In genomic region chr3:51036700-51037306, GRCm38 (mm10) we compare ENCODE assay signal across 21 mouse cellular contexts.
DNase-seq lines count a peak whose midpoint lies in the region; ATAC-seq and TF ChIP-seq lines count a peak whose summit lies in the region.
"Had no signal": no experiment of that assay in that cellular context is flagged by ENCODE, and none has a peak within 500 bp of the region (broad histone marks: within the 10 kb centered on the region; RNA-seq: fewer than 3 reads in every experiment).

No protein-coding gene starts in this region.

- no peaks in the 10 kb centered on the region for H3K36me3 ChIP-seq in hindbrain, embryonic 11.5 days (ENCODE audit: control insufficient read depth, insufficient read depth, low read length)
- no peaks in the 10 kb centered on the region for H3K36me3 ChIP-seq in hindbrain, embryonic 10.5 days
- H3K36me3 ChIP-seq in lung, embryonic 15.5 days: no peaks in the 10 kb centered on the region
- no peaks in the 10 kb centered on the region for H3K36me3 ChIP-seq in lung, postnatal 0 days (ENCODE audit: insufficient read depth, low read length)
- H3K36me3 ChIP-seq in hindbrain, embryonic 15.5 days: no peaks in the 10 kb centered on the region
- no peaks in the 10 kb centered on the region for H3K36me3 ChIP-seq in neural tube, embryonic 15.5 days
- H3K36me3 ChIP-seq: embryonic facial prominence, embryonic 15.5 days; forebrain, embryonic 10.5 days; heart, embryonic 13.5 days had no signal

- no peak overlapping the region for H3K9ac ChIP-seq in hindbrain, embryonic 11.5 days (ENCODE audit: low read depth, low read length)
- no peak overlapping the region for H3K9ac ChIP-seq in lung, embryonic 15.5 days
- H3K9ac ChIP-seq in lung, postnatal 0 days (replicated peaks; ENCODE audit: low read depth): no peak overlapping the region
- H3K9ac ChIP-seq in hindbrain, embryonic 15.5 days: no peak overlapping the region
- no peak overlapping the region for H3K9ac ChIP-seq in neural tube, embryonic 15.5 days (replicated peaks)
- H3K9ac ChIP-seq: embryonic facial prominence, embryonic 15.5 days; heart, embryonic 13.5 days had no signal

- DNase-seq in hindbrain, embryonic 11.5 days (ENCODE audit: low spot score): no peak
- DNase-seq in hindbrain, embryonic 10.5 days (ENCODE audit: low spot score): no peak
- no peak for DNase-seq in lung, postnatal 0 days (ENCODE audit: low spot score)
- no peak for DNase-seq in spleen, postnatal 14 days (ENCODE audit: low spot score in 2 of 2)
- no peak for DNase-seq in cerebellum, adult 11 months
- DNase-seq: adrenal gland, postnatal 36 days; cerebellum, adult 8-10 months; cerebellum, postnatal 14 days; embryo, embryonic 11 days; gastrocnemius, adult 2 months; gastrocnemius, postnatal 25 days; heart, postnatal 36 days had no signal

- no peak for TF ChIP-seq EP300 in lung, postnatal 0 days (IDR thresholded peaks at IDR 0.05)

- ATAC-seq in hindbrain, embryonic 11.5 days (ENCODE audit: low FRiP score): peak; percentile 38; the same call in 1 of the 2 replicates
- ATAC-seq in lung, embryonic 15.5 days (ENCODE audit: borderline replicate concordance, extremely low read depth, low FRiP score, low TSS enrichment): peak; percentile 68; the same call in 1 of the 2 replicates
- no peak for ATAC-seq in lung, postnatal 0 days
- peak; percentile 72 for ATAC-seq in hindbrain, embryonic 15.5 days (ENCODE audit: low FRiP score, low read depth)
- peak; percentile 41; the same call in 1 of the 2 replicates for ATAC-seq in neural tube, embryonic 15.5 days (ENCODE audit: low FRiP score)
- ATAC-seq: activated CD4-positive, CD25-positive, alpha-beta regulatory T cell, adult 4 months; forebrain, embryonic 14.5 days had no signal

- no peaks in the 10 kb centered on the region for H3K4me1 ChIP-seq in hindbrain, embryonic 11.5 days (replicated peaks; ENCODE audit: control insufficient read depth, insufficient read depth, low read length)
- H3K4me1 ChIP-seq in hindbrain, embryonic 10.5 days (replicated peaks): peaks cover 5% of the 10 kb centered on the region; the same call in 1 of the 2 replicates
- H3K4me1 ChIP-seq in lung, embryonic 15.5 days: peaks cover 9% of the 10 kb centered on the region
- no peaks in the 10 kb centered on the region for H3K4me1 ChIP-seq in lung, postnatal 0 days (ENCODE audit: insufficient read depth, low read depth, low read length)
- 0 out of 2 replicates have a peak, but pooled peaks cover 8% of the 10 kb centered on the region for H3K4me1 ChIP-seq in hindbrain, embryonic 15.5 days (replicated peaks)
- peaks cover 3% of the 10 kb centered on the region; the same call in 1 of the 2 replicates for H3K4me1 ChIP-seq in neural tube, embryonic 15.5 days
- H3K4me1 ChIP-seq: embryonic facial prominence, embryonic 15.5 days had no signal

- no peak overlapping the region for H3K4me3 ChIP-seq in hindbrain, embryonic 11.5 days (ENCODE audit: low read depth, low read length)
- H3K4me3 ChIP-seq in hindbrain, embryonic 10.5 days: no peak overlapping the region
- no peak overlapping the region for H3K4me3 ChIP-seq in lung, embryonic 15.5 days
- H3K4me3 ChIP-seq in lung, postnatal 0 days (ENCODE audit: low read depth, low read length): no peak overlapping the region
- no peak overlapping the region for H3K4me3 ChIP-seq in hindbrain, embryonic 15.5 days
- no peak overlapping the region for H3K4me3 ChIP-seq in neural tube, embryonic 15.5 days (replicated peaks)
- H3K4me3 ChIP-seq: embryonic facial prominence, embryonic 15.5 days; erythroblast, embryonic 14.5 days; forebrain, embryonic 10.5 days; gastrocnemius, adult 2 months; heart, embryonic 13.5 days had no signal

- TF ChIP-seq CTCF in lung, postnatal 0 days (IDR thresholded peaks at IDR 0.05): no peak

- no peak overlapping the region for H3K4me2 ChIP-seq in hindbrain, embryonic 11.5 days (replicated peaks; ENCODE audit: low read depth, low read length)
- no peak overlapping the region for H3K4me2 ChIP-seq in lung, embryonic 15.5 days
- H3K4me2 ChIP-seq in lung, postnatal 0 days (replicated peaks; ENCODE audit: low read depth, low read length): no peak overlapping the region
- no peak overlapping the region for H3K4me2 ChIP-seq in hindbrain, embryonic 15.5 days
- no peak overlapping the region for H3K4me2 ChIP-seq in neural tube, embryonic 15.5 days
- H3K4me2 ChIP-seq: embryonic facial prominence, embryonic 15.5 days; heart, embryonic 13.5 days had no signal

- WGBS in hindbrain, embryonic 11.5 days: 56% methylated on average over 17 of the region's 17 CpGs
- 75% methylated on average over 17 of the region's 17 CpGs for WGBS in hindbrain, embryonic 10.5 days
- 37% methylated on average over 17 of the region's 17 CpGs for WGBS in lung, embryonic 15.5 days
- 39% methylated on average over 17 of the region's 17 CpGs for WGBS in lung, postnatal 0 days
- 43% methylated on average over 17 of the region's 17 CpGs for WGBS in hindbrain, embryonic 15.5 days
- WGBS in neural tube, embryonic 15.5 days: 46% methylated on average over 17 of the region's 17 CpGs

- H3K27me3 ChIP-seq in hindbrain, embryonic 11.5 days (ENCODE audit: control insufficient read depth, insufficient read depth, low read length): no peaks in the 10 kb centered on the region
- no peaks in the 10 kb centered on the region for H3K27me3 ChIP-seq in hindbrain, embryonic 10.5 days (ENCODE audit: insufficient read depth, poor library complexity, severe bottlenecking)
- no peaks in the 10 kb centered on the region for H3K27me3 ChIP-seq in lung, embryonic 15.5 days
- H3K27me3 ChIP-seq in lung, postnatal 0 days (replicated peaks; ENCODE audit: insufficient read depth, low read length): no peaks in the 10 kb centered on the region
- no peaks in the 10 kb centered on the region for H3K27me3 ChIP-seq in hindbrain, embryonic 15.5 days
- no peaks in the 10 kb centered on the region for H3K27me3 ChIP-seq in neural tube, embryonic 15.5 days (replicated peaks)
- H3K27me3 ChIP-seq: embryonic facial prominence, embryonic 15.5 days; heart, embryonic 13.5 days had no signal

- no peak overlapping the region for H3K27ac ChIP-seq in hindbrain, embryonic 11.5 days (ENCODE audit: low read depth, low read length)
- no peak overlapping the region for H3K27ac ChIP-seq in hindbrain, embryonic 10.5 days
- H3K27ac ChIP-seq in lung, embryonic 15.5 days: no peak overlapping the region
- H3K27ac ChIP-seq in lung, postnatal 0 days (ENCODE audit: low read length): no peak overlapping the region
- no peak overlapping the region for H3K27ac ChIP-seq in hindbrain, embryonic 15.5 days (replicated peaks)
- no peak overlapping the region for H3K27ac ChIP-seq in neural tube, embryonic 15.5 days (replicated peaks)
- H3K27ac ChIP-seq: embryonic facial prominence, embryonic 15.5 days; forebrain, embryonic 10.5 days; gastrocnemius, adult 2 months; heart, embryonic 13.5 days had no signal

- no peaks in the 10 kb centered on the region for H3K9me3 ChIP-seq in hindbrain, embryonic 11.5 days (ENCODE audit: control insufficient read depth, low read length)
- no peaks in the 10 kb centered on the region for H3K9me3 ChIP-seq in hindbrain, embryonic 10.5 days
- no peaks in the 10 kb centered on the region for H3K9me3 ChIP-seq in lung, embryonic 15.5 days
- no peaks in the 10 kb centered on the region for H3K9me3 ChIP-seq in lung, postnatal 0 days (ENCODE audit: low read length)
- no peaks in the 10 kb centered on the region for H3K9me3 ChIP-seq in hindbrain, embryonic 15.5 days
- no peaks in the 10 kb centered on the region for H3K9me3 ChIP-seq in neural tube, embryonic 15.5 days (replicated peaks)
- H3K9me3 ChIP-seq: embryonic facial prominence, embryonic 15.5 days; forebrain, embryonic 10.5 days; heart, embryonic 13.5 days had no signal
